Mouse (Mus musculus) Patski (cell line): ENCODE results near the gene Hand1. TPM values are rescaled to one million over a fixed set of nuclear protein-coding genes. Genes with fewer than 3 reads are reported as not detected.
"Not testable (repeated sequence)": the region's sequence is repeated elsewhere in the genome, so short reads cannot be mapped to it uniquely, and the experiment has no call there.

ENCODE experiments used
- ATAC-seq: fragments of 100-300 bp; one replicate; pipeline ENCODE4 v1.8.0; 2021
- CTCF ChIA-PET: fragments of 350-600 bp; sonication (Branson Sonifier 250); formaldehyde crosslinking; loops from one replicate; lab custom pipeline; 2022; ENCODE audit warnings: inconsistent platforms; lab: Charles Lee
- POLR2A ChIA-PET: fragments of 350-600 bp; sonication (Branson Sonifier 250); formaldehyde crosslinking; loops from one replicate; lab custom pipeline; 2022; ENCODE audit warnings: antibody characterized with exemption, inconsistent platforms; lab: Charles Lee
- DNase-seq: peaks from one replicate; pipeline ENCODE4 v3.0.0-alpha.2; 2011; ENCODE audit warnings: low read depth, low spot score
- H3K27me3 ChIP-seq: fragments of 371-371 bp; one replicate; pipeline ENCODE4 v1.5.1; 2021
- CTCF ChIP-seq: fragments of 100-300 bp; IDR thresholded peaks from one replicate; pipeline ENCODE4 v1.5.1; 2021
- in situ Hi-C: fragments of 300-500 bp; cut with MboI; formaldehyde crosslinking; loops from 3 replicates; pipeline ENCODE4 v1.11.1; 2018; ENCODE audit warnings: low pct_unique_long_range_greater_than_20kb, mixed read lengths
- polyA plus RNA-seq: library from polyadenylated mRNA; unstranded; gene quantifications from one replicate; pipeline ENCODE4 v1.2.3, GENCODE M21; 2021

Hand1 gene
- polyA plus RNA-seq, 1 experiment from 2014 or later: not detected

- ATAC-seq: no peak
- ChIA-PET POLR2A (no interaction called here), CTCF (no interaction called here)
- no peak for DNase-seq
- H3K27me3 ChIP-seq: no peaks in the 10 kb centered on the region
- in situ Hi-C loops: no loop called here
- no peak for TF ChIP-seq CTCF
Observed at GRCm38 (mm10) chr11:57847396-57847795, 14.8 kb upstream of the Hand1 start.

- ATAC-seq, POLR2A ChIA-PET, CTCF ChIA-PET, H3K27me3 ChIP-seq, in situ Hi-C loops, DNase-seq: not testable (repeated sequence)
Observed at GRCm38 (mm10) chr11:57846421-57847363, 14.1 kb upstream of the Hand1 start.

- POLR2A ChIA-PET: no interaction called here
- ATAC-seq: no peak
- in situ Hi-C loops: no loop called here
- TF ChIP-seq CTCF: no peak
- CTCF ChIA-PET: no interaction called here
- H3K27me3 ChIP-seq: peaks cover 5% of the 10 kb centered on the region
- no peak for DNase-seq
Observed at GRCm38 (mm10) chr11:57841391-57841790, 8.8 kb upstream of the Hand1 start.

- in situ Hi-C loops: no loop called here
- ChIA-PET CTCF (no interaction called here), POLR2A (no interaction called here)
- DNase-seq (no peak), ATAC-seq (no peak)
- H3K27me3 ChIP-seq: peaks cover 5% of the 10 kb centered on the region
- no peak for TF ChIP-seq CTCF
Observed at GRCm38 (mm10) chr11:57840986-57841385, 8.4 kb upstream of the Hand1 start.

- ATAC-seq: no peak
Observed at GRCm38 (mm10) chr11:57837861-57838680, 5.5 kb upstream of the Hand1 start.

GRCm38 (mm10) chr11:57836872-57837680 is 4.5 kb upstream of the Hand1 start:
- DNase-seq (no peak), ATAC-seq (no peak)
- POLR2A ChIA-PET: no interaction called here
- CTCF ChIA-PET: no interaction called here
- no peak for TF ChIP-seq CTCF
- in situ Hi-C loops: no loop called here
- H3K27me3 ChIP-seq: peaks cover 5% of the 10 kb centered on the region

More at GRCm38 (mm10) chr11:57837861-57838680, 5.5 kb upstream of the Hand1 start:
- in situ Hi-C loops: no loop called here
- POLR2A ChIA-PET: no interaction called here
- no peak for DNase-seq
- CTCF ChIA-PET: no interaction called here
- no peak for TF ChIP-seq CTCF
- peaks cover 5% of the 10 kb centered on the region for H3K27me3 ChIP-seq

GRCm38 (mm10) chr11:57836401-57836800 is 3.8 kb upstream of the Hand1 start:
- no peak for DNase-seq

GRCm38 (mm10) chr11:57835931-57836330 is 3.3 kb upstream of the Hand1 start:
- DNase-seq (no peak), ATAC-seq (no peak)
- TF ChIP-seq CTCF: no peak
- POLR2A ChIA-PET: no interaction called here
- CTCF ChIA-PET: no interaction called here
- peaks cover 5% of the 10 kb centered on the region for H3K27me3 ChIP-seq
- in situ Hi-C loops: no loop called here

More at GRCm38 (mm10) chr11:57836401-57836800, 3.8 kb upstream of the Hand1 start:
- in situ Hi-C loops: no loop called here
- ChIA-PET CTCF (no interaction called here), POLR2A (no interaction called here)
- no peak for TF ChIP-seq CTCF
- no peak for ATAC-seq
- H3K27me3 ChIP-seq: peaks cover 5% of the 10 kb centered on the region

GRCm38 (mm10) chr11:57835331-57835730 is 2.7 kb upstream of the Hand1 start:
- peaks cover 5% of the 10 kb centered on the region for H3K27me3 ChIP-seq
- no peak for ATAC-seq
- POLR2A ChIA-PET: no interaction called here
- CTCF ChIA-PET: no interaction called here
- no peak for TF ChIP-seq CTCF
- in situ Hi-C loops: no loop called here
- DNase-seq: no peak

- no peak for TF ChIP-seq CTCF
Observed at GRCm38 (mm10) chr11:57834031-57834430, 1.4 kb upstream of the Hand1 start.

More at GRCm38 (mm10) chr11:57834031-57834430, 1.4 kb upstream of the Hand1 start:
- in situ Hi-C loops: no loop called here
- ChIA-PET CTCF (interaction anchor here (1.4 kb wide), 1 partner anchor 9 kb away, joined by 3 read pairs; no protein-coding TSS in a partner anchor), POLR2A (no interaction called here)
- H3K27me3 ChIP-seq: peaks cover 9% of the 10 kb centered on the region
- DNase-seq (no peak), ATAC-seq (no peak)
